Mouse (Mus musculus) gastrocnemius, postnatal 36 days (tissue): ENCODE data around the gene Cbx6. TPM values are rescaled to one million over a fixed set of nuclear protein-coding genes. Genes with fewer than 3 reads are reported as not detected.
A peak's percentile ranks its signal among the peaks of the same experiment; 100 is the strongest.
"Not testable (repeated sequence)": the region's sequence is repeated elsewhere in the genome, so short reads cannot be mapped to it uniquely, and the experiment has no call there.

ENCODE experiments used
- DNase-seq, 2 experiments: peaks; one replicate each; pipeline ENCODE4 v3.0.0; 2022
- intact Hi-C: fragments of 180-260 bp; cut with DNase I; formaldehyde crosslinking; loops from one replicate; pipeline ENCODE4 v1.15.1; 2025
- total RNA-seq, 2 experiments: library from RNA; stranded (reverse); gene quantifications; 2 replicates each; pipeline ENCODE4 v1.2.3; 2021

Gene Cbx6
- total RNA-seq, 2 experiments from 2014 or later: 10.4 to 12.7 TPM

DNA sequence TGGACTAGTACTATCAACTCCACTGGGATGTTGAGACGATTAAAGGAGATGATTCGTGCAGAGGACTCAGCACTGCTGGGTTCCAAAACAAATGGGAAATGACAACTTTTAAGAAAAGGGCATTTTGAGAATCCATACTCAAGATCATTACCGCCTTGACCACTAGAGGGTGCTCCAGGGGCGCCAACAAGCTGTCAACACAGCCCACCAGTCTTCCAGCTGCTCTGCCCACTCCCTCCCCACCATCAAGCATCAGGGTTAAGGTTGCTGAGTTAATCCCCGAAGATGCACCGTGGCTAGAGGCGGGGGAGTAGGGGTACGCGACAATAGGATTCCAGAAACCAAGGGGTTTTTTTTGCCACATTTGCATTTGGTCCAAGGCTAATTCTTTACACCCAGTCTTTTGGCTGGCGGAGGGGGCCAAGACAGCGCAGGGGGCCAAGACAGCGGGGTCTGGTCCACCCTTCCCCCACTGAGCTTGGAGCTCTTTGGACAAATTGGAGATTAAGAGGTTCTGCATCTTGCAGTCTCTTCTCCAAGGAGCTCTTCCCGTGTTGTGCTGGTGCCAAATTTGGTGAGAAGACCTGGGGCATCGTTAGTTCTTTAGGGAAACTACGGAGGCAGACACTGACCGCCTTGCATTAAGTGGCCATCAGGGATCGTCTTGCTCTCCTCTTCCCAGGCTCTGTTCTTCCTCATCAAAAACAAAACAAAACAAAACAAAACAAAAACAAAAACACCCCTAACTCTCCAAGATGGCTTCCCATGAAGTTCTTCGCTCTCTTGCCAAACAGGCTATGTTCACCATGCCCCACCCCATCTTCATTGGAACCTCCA is 2.2 kb downstream of the Cbx6 start:
- intact Hi-C loops: loop anchor here (5.0 kb wide), 1 partner anchor 95 kb away; no protein-coding TSS in a partner anchor
- DNase-seq: peak; percentile 43 to 75

DNA sequence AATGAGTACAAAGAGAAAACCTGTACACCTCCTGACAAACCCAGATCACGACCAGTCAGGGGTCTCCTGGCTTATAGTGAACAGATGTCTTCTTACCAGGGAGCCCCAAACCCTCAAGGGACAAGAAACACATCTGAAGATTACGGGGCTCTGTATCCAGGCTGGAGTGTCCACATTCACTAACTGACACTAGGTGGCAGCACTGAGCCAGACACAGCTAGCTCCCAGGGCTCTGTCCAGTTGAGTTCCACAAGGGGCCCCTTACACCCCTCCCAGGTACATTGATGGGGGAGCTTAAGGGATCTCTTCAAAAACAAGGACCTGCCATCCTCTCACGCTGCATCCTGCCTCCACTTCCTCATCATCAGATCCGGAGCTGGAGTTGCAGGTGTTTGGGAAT is 4.1 kb downstream of the Cbx6 start:
- intact Hi-C loops: loop anchor here (2.0 to 5.0 kb wide), 2 partner anchors 52 to 97 kb away; no protein-coding TSS in a partner anchor
- DNase-seq: peak; percentile 56 to 62

GRCm38 (mm10) chr15:79829431-79829830 is 5.1 kb downstream of the Cbx6 start:
- no peak for DNase-seq
- intact Hi-C loops: loop anchor here (5.0 kb wide), 1 partner anchor 77 kb away; no protein-coding TSS in a partner anchor

GRCm38 (mm10) chr15:79828366-79829035 is 6.0 kb downstream of the Cbx6 start:
- no peak for DNase-seq
- intact Hi-C loops: loop anchor here (5.0 kb wide), 1 partner anchor 76 kb away; no protein-coding TSS in a partner anchor

GRCm38 (mm10) chr15:79827778-79828210 is 6.7 kb downstream of the Cbx6 start:
- intact Hi-C loops: loop anchor here (5.0 kb wide), 1 partner anchor 75 kb away; no protein-coding TSS in a partner anchor
- no peak for DNase-seq

- DNase-seq: no peak
- intact Hi-C loops: loop anchor here (5.0 kb wide), 1 partner anchor 75 kb away; no protein-coding TSS in a partner anchor
Measured at GRCm38 (mm10) chr15:79827061-79827777, 7.3 kb downstream of the Cbx6 start.

- no peak for DNase-seq
- intact Hi-C loops: loop anchor here (5.0 kb wide), 1 partner anchor 74 kb away; no protein-coding TSS in a partner anchor
Measured at GRCm38 (mm10) chr15:79826221-79826935, 8.1 kb downstream of the Cbx6 start.

DNA sequence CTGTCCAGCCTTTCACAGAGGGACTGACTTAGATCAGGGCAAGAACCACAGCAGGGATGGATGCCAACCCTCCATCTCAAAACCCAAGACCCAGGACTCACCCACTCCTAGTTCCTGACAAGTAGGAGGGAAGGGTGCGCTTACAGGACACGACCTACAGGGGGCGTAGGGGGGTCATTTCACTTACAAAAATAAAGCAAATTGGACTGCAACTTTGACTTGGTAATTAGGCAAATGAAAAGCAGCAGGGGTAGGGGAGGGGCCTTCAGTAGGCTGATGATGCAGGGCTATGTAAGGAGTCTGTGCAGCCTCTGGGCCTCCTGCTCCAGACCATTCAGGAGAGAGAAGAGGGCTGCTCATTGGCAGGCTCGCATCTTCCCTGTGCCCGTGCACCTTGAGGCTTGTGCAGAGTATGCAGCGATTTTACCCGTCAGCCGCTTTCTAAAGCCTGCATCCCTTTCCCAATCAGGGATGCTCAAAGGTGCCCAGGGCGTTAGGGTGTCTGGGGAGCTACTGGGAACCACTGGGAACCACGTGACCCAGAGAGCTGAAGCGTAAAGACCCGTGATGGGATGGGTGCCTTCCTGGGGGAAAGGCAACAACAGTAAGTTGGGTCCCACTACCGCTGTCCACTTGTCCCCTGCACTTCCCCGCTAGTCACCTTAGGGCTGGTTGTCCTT is 9.2 kb downstream of the Cbx6 start:
- no peak for DNase-seq
- intact Hi-C loops: loop anchor here (5.0 kb wide), 1 partner anchor 73 kb away; no protein-coding TSS in a partner anchor

DNA sequence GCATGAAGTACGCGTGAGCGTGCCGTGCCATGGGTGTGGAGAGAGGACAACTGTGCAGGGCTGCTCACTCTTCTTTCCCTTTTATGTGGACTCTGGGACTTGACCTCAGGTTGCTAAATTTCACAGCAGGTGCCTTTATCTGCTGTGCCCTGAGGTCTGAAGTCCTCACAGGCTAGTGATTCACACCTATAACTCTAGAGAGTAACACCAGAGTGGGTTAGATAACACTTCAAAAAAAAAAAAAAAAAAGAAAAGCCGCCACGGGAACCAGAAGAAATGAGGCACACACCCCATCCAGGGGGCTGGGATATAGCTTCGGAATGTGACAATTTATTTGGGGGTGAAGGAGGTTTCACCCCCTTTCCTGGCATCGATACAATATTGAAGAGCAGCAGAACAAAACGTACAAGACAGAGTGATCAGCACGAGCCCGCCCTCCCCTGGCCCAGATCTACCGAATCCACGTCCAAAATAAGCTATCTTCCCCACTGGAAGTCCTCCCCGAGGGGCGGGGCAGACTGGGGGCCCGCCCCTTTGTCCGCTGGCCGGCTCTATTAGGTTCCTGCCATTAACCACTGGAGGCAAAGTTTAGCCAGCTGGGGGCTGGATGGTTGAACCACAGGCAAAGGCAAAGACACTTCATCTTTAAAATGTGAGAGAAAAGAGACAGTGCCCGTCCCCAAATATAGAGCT is 10.8 kb downstream of the Cbx6 start:
- DNase-seq: peak; percentile 61 to 73
- intact Hi-C loops: no loop called here

DNA sequence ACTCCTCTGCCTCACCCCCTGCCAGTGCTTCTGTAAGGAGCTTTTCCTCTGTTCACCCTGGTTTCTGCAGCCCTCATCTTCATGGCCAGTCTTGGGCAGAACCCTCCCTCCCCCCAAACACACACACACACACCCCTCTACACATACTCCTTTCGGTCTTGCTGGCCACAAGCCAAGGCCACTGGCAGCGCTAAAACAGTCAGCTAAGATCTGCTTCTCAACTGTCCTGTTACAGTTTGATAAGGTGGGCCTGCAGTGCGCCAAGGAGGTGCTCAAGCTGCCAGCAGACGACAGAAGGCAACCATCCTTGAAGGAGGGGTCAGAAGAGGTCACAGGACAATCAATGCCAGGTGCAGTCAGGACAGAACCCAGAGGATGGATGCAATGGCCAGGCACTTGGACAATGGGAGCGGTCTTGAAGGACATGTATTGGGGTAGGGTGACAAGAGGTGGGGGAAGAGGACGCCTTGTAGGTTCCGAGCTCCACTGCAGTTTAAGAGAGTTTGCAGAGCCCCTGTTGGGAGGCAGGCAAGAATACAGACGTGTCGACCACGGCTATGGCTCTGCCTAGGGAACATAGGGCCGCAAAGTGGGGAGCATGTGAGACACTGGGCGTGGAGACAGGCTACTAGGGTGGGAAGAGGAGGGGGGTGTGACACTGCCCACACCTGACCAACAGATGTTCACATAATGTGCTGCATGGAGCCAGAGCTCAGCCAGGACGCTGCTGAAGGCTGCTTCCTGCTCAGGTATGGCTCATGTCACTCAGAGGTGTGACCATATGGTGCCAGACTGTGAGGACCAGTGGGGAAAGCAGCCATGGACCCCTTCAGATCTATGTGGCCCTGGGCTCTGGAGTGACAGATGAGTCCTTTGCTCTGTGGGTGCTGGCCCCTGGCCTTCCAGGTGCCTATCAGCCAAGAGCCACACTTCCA is 12.0 kb downstream of the Cbx6 start:
- intact Hi-C loops: no loop called here
- DNase-seq: no peak

DNA sequence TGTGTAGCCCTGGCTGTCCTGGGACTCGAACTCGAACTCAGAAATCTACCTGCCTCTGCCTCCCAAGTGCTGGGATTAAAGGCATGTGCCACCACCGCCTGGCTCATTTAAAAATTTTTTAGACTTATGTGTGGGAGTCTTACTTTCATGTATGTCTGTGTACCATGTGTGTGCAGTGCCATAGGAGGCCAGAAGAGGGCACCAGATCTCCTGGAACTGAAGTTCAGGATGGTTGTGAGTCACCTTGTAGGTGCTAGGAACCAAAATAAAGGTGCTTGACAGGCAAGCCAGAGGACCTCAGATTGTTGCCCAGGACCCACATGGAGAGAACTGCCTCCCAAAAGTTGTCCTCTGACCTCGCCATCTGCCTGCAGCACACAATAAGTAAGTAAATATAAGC is 16.2 kb downstream of the Cbx6 start:
- intact Hi-C loops: no loop called here
- no peak for DNase-seq

DNA sequence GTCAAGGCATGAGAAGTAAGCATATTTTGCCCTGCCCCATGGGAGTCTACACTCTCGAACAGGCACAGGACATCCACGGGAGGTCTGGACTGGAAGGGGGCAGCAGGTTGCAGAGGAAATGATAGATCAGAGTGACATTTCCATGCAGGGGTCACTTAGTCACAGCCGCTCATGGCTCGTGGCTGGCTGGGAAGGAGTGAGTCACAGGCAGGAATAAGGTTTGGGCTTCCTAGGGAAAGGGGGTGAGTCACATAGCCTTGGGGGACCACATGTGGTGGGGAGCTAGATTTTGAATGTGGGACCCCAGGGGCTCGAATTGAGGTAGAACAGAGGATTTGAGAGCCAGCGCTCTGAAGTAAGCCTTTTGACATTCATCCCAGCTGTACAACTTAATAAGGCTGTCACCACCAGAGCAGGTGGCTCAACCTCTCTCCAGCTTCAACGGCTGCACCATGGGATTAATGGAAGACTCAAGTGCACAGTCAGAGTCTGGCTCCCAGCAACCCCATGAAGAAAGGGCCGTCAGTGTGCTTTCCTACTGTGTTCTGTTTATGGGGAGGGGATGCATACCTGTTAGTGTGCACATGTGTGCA is 20.7 kb downstream of the Cbx6 start:
- intact Hi-C loops: no loop called here
- DNase-seq: no peak

GRCm38 (mm10) chr15:79812840-79813239 is 21.6 kb downstream of the Cbx6 start:
- DNase-seq, intact Hi-C loops: not testable (repeated sequence)

- intact Hi-C loops: no loop called here
- no peak for DNase-seq
Measured at GRCm38 (mm10) chr15:79810997-79811396, 23.5 kb downstream of the Cbx6 start.

GRCm38 (mm10) chr15:79810061-79810460 is 24.4 kb downstream of the Cbx6 start:
- DNase-seq: no peak
- intact Hi-C loops: no loop called here

DNA sequence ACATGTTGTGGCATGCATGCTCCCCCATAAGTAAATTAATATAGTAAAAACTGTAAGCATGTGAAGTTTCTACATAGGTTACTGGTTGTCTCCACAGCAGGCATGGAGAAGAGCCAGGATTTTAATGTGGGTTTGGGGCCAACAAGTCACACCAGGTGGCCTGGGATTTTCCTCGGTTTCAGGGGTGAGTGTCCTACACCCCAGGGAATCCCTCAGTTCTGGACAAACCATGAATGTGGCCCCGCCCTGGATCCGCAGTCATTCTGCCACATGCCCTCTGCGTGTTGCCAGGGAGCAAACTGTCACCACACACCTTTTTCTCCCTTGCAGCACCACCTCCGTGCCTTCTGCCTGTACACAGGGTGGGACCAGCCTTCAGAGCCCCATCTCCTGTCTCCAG is 25.8 kb downstream of the Cbx6 start:
- intact Hi-C loops: no loop called here
- no peak for DNase-seq

GRCm38 (mm10) chr15:79808114-79808513 is 26.4 kb downstream of the Cbx6 start:
- intact Hi-C loops: no loop called here
- no peak for DNase-seq
